In genomic region chr8:120364093-120364725, GRCm38 (mm10) we compare ENCODE assay signal across 8 mouse cellular contexts.
DNase-seq lines count a peak whose midpoint lies in the region; ATAC-seq lines count a peak whose summit lies in the region.

No protein-coding gene starts in this region.

- 41% methylated on average over 7 of the region's 7 CpGs for WGBS in embryonic facial prominence, embryonic 14.5 days
- WGBS in lung, embryonic 16.5 days = 32% methylated on average over 7 of the region's 7 CpGs

- no peaks in the 10 kb centered on the region for H3K27me3 ChIP-seq in embryonic facial prominence, embryonic 14.5 days (replicated peaks; ENCODE audit: control insufficient read depth, insufficient read depth, low read length)
- no peaks in the 10 kb centered on the region for H3K27me3 ChIP-seq in lung, embryonic 16.5 days (ENCODE audit: control insufficient read depth, insufficient read depth, low read depth, low read length)
- H3K27me3 ChIP-seq in splenic B cell, adult 2 months (ENCODE audit: control insufficient read depth, insufficient read depth, low read length, poor library complexity, severe bottlenecking) = no peaks in the 10 kb centered on the region

- peaks cover 16% of the 10 kb centered on the region for H3K4me1 ChIP-seq in embryonic facial prominence, embryonic 14.5 days (ENCODE audit: control insufficient read depth, insufficient read depth, low read length)
- H3K4me1 ChIP-seq in lung, embryonic 16.5 days (replicated peaks; ENCODE audit: control insufficient read depth, insufficient read depth, low read length) = peaks cover 37% of the 10 kb centered on the region

- no peak overlapping the region for H3K4me2 ChIP-seq in embryonic facial prominence, embryonic 14.5 days (ENCODE audit: low read depth, low read length)
- H3K4me2 ChIP-seq in lung, embryonic 16.5 days (ENCODE audit: low read depth, low read length) = no peak overlapping the region

- H3K4me3 ChIP-seq in embryonic facial prominence, embryonic 14.5 days (ENCODE audit: low read depth, low read length) = no peak overlapping the region
- no peak overlapping the region for H3K4me3 ChIP-seq in lung, embryonic 16.5 days (ENCODE audit: low read length)

- ATAC-seq in CD4-positive, CD25-positive, alpha-beta regulatory T cell, adult 4 months = peak; percentile 36
- no peak for ATAC-seq in embryonic facial prominence, embryonic 14.5 days (ENCODE audit: low read depth)
- 0 out of 2 replicates have a peak, but pooled peaks have one; percentile 5 for ATAC-seq in lung, embryonic 16.5 days (ENCODE audit: low read depth)

- 0 out of 2 replicates have a peak overlapping the region, but pooled peaks have one; percentile 28 for H3K27ac ChIP-seq in embryonic facial prominence, embryonic 14.5 days (replicated peaks; ENCODE audit: low read depth, low read length)
- H3K27ac ChIP-seq in lung, embryonic 16.5 days (ENCODE audit: low read length) = peak overlapping the region; percentile 39

- peak; percentile 39 for DNase-seq in adrenal gland, adult 8-10 months
- DNase-seq in adrenal gland, postnatal 4 days (ENCODE audit: low spot score in 2 of 2) = no peak
- no peak for DNase-seq in embryonic facial prominence, embryonic 14.5 days (ENCODE audit: low spot score)
- DNase-seq in kidney, adult 18-20 months = peak; percentile 47
- DNase-seq in splenic B cell, adult 2 months (ENCODE audit: low read depth, low spot score) = peak; percentile 67
- no peak for DNase-seq in cerebellum, adult 11-12 months

- H3K9me3 ChIP-seq in embryonic facial prominence, embryonic 14.5 days (ENCODE audit: control insufficient read depth, low read length) = no peaks in the 10 kb centered on the region
- no peaks in the 10 kb centered on the region for H3K9me3 ChIP-seq in lung, embryonic 16.5 days (ENCODE audit: control insufficient read depth, low read length)

- no peak overlapping the region for H3K9ac ChIP-seq in embryonic facial prominence, embryonic 14.5 days (ENCODE audit: low read depth, low read length)
- H3K9ac ChIP-seq in lung, embryonic 16.5 days (ENCODE audit: low read length) = 0 out of 2 replicates have a peak overlapping the region, but pooled peaks have one; percentile 38

- no peaks in the 10 kb centered on the region for H3K36me3 ChIP-seq in embryonic facial prominence, embryonic 14.5 days (ENCODE audit: control insufficient read depth, insufficient read depth, low read length)
- H3K36me3 ChIP-seq in lung, embryonic 16.5 days (ENCODE audit: control insufficient read depth, insufficient read depth, low read length) = no peaks in the 10 kb centered on the region
- H3K36me3 ChIP-seq in splenic B cell, adult 2 months (ENCODE audit: control insufficient read depth, insufficient read depth, low read length, poor library complexity, severe bottlenecking) = no peaks in the 10 kb centered on the region

Comparison
In these comparisons a context has a peak if more than half of its experiments do, and no peak if none do; other contexts are left out.
1. DNase-seq: peak in adrenal gland, adult 8-10 months (single experiment), kidney, adult 18-20 months (single experiment) and splenic B cell, adult 2 months (single experiment); none in adrenal gland, postnatal 4 days (0 of 2), embryonic facial prominence, embryonic 14.5 days (single experiment) and cerebellum, adult 11-12 months (single experiment).